Mouse (Mus musculus) liver, embryonic 12.5 days (tissue): Measurements from ENCODE around the gene Trim2. TPM values are rescaled to one million over a fixed set of nuclear protein-coding genes. Genes with fewer than 3 reads are reported as not detected.

Source experiments
- ATAC-seq: fragments of 200-750 bp; cut with Nextera tagmentation; 2 replicates; pipeline ENCODE4 v1.8.0; 2017; ENCODE audit warnings: moderate number of reproducible peaks, mild to moderate bottlenecking, moderate library complexity
- H3K27ac ChIP-seq: fragments of 300-500 bp; sonication (generic); 2 replicates; pipeline ENCODE4 v1.5.1; 2016; ENCODE audit warnings: mild to moderate bottlenecking
- H3K27me3 ChIP-seq: fragments of 300-500 bp; sonication (generic); replicated peaks from 2 replicates; pipeline ENCODE4 v1.6.1; 2016; ENCODE audit warnings: mild to moderate bottlenecking, moderate library complexity
- H3K36me3 ChIP-seq: fragments of 300-500 bp; sonication (generic); 2 replicates; pipeline ENCODE4 v1.6.1; 2016; ENCODE audit warnings: mild to moderate bottlenecking, moderate library complexity
- H3K4me1 ChIP-seq: fragments of 300-500 bp; sonication (generic); 2 replicates; pipeline ENCODE4 v1.6.1; 2016
- H3K4me2 ChIP-seq: fragments of 300-500 bp; sonication (generic); 2 replicates; pipeline ENCODE4 v1.6.1; 2016; ENCODE audit warnings: mild to moderate bottlenecking, moderate library complexity
- H3K4me3 ChIP-seq: fragments of 300-500 bp; sonication (generic); 2 replicates; pipeline ENCODE4 v1.5.1; 2016; ENCODE audit warnings: mild to moderate bottlenecking, moderate library complexity
- H3K9ac ChIP-seq: fragments of 300-500 bp; sonication (generic); 2 replicates; pipeline ENCODE4 v1.6.1; 2016; ENCODE audit warnings: mild to moderate bottlenecking, moderate library complexity
- H3K9me3 ChIP-seq: fragments of 300-500 bp; sonication (generic); replicated peaks from 2 replicates; pipeline ENCODE4 v1.6.1; 2016; ENCODE audit warnings: mild to moderate bottlenecking, moderate library complexity
- WGBS: fragments of 180-500 bp; shearing (Covaris S2); methylation state at CpG from one replicate; pipeline ENCODE4 v1.1.7; 2016; ENCODE audit not compliant: insufficient replicate concordance; 5-methylcytosine and 5-hydroxymethylcytosine counted together
- polyA plus RNA-seq: library from polyadenylated mRNA; unstranded; fragments of >200 nt; fragmentation: Nextera tagmentation; extraction: Ambion mirVana; gene quantifications from 2 replicates; pipeline ENCODE4 v1.2.1, GENCODE M21; 2016

Gene Trim2
- polyA plus RNA-seq, 1 experiment from 2014 or later = 4.0 TPM

GRCm38 (mm10) chr3:84169393-84170005 lies 137.2 kb downstream of the Trim2 start:
- 59% methylated on average over 8 of the region's 8 CpGs for WGBS
- H3K4me2 ChIP-seq = no peak overlapping the region
- no peak overlapping the region for H3K27ac ChIP-seq
- no peak overlapping the region for H3K9ac ChIP-seq
- peaks cover 4% of the 10 kb centered on the region; the same call in 1 of the 2 replicates for H3K4me1 ChIP-seq
- no peak overlapping the region for H3K4me3 ChIP-seq
- H3K27me3 ChIP-seq = 0 out of 2 replicates have a peak, but pooled peaks cover 6% of the 10 kb centered on the region
- ATAC-seq = no peak
- H3K36me3 ChIP-seq = no peaks in the 10 kb centered on the region; the same call in 1 of the 2 replicates
- H3K9me3 ChIP-seq = no peaks in the 10 kb centered on the region

DNA sequence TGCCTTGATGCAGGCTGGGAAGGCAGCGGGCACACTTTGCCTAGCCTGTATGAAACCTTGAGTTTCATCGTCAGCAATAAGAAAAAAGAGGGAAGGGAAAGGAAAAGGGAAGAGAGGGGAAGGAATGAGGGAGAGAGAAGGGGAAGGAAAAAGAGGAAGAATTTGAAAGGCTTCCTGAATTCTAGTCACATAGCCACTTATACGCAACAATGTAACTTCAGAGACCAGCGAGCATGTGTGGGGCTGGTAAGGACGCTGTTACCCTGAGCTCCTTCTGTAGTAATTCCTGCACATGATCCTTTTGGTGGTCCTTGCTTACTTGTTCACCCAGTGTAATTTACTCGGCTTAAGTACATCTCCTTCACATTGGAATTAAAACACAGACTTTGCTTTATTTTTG lies 137.7 kb downstream of the Trim2 start:
- H3K27me3 ChIP-seq = 0 out of 2 replicates have a peak, but pooled peaks cover 6% of the 10 kb centered on the region
- 56% methylated on average over 6 of the region's 6 CpGs for WGBS
- H3K9me3 ChIP-seq = no peaks in the 10 kb centered on the region
- H3K4me2 ChIP-seq = no peak overlapping the region
- H3K36me3 ChIP-seq = no peaks in the 10 kb centered on the region; the same call in 1 of the 2 replicates
- peaks cover 4% of the 10 kb centered on the region; the same call in 1 of the 2 replicates for H3K4me1 ChIP-seq
- no peak for ATAC-seq
- H3K4me3 ChIP-seq = no peak overlapping the region
- no peak overlapping the region for H3K9ac ChIP-seq
- H3K27ac ChIP-seq = no peak overlapping the region

GRCm38 (mm10) chr3:84166073-84166472 lies 140.6 kb downstream of the Trim2 start:
- Histone ChIP-seq H3K36me3 (no peaks in the 10 kb centered on the region; the same call in 1 of the 2 replicates), H3K4me3 (no peak overlapping the region), H3K9ac (no peak overlapping the region), H3K4me2 (no peak overlapping the region), H3K27ac (no peak overlapping the region), H3K4me1 (no peaks in the 10 kb centered on the region), H3K9me3 (no peaks in the 10 kb centered on the region), H3K27me3 (0 out of 2 replicates have a peak, but pooled peaks cover 6% of the 10 kb centered on the region)
- no peak for ATAC-seq
- 70% methylated on average over 5 of the region's 5 CpGs for WGBS

- Histone ChIP-seq H3K4me2 (no peak overlapping the region), H3K4me1 (no peaks in the 10 kb centered on the region), H3K27ac (no peak overlapping the region), H3K9ac (no peak overlapping the region), H3K27me3 (0 out of 2 replicates have a peak, but pooled peaks cover 6% of the 10 kb centered on the region), H3K9me3 (no peaks in the 10 kb centered on the region), H3K4me3 (no peak overlapping the region), H3K36me3 (no peaks in the 10 kb centered on the region; the same call in 1 of the 2 replicates)
- no peak for ATAC-seq
- 78% methylated on average over 3 of the region's 3 CpGs for WGBS
Measured at GRCm38 (mm10) chr3:84165391-84165790, 141.3 kb downstream of the Trim2 start.

GRCm38 (mm10) chr3:84157559-84158350 lies 148.9 kb downstream of the Trim2 start:
- Histone ChIP-seq H3K4me3 (no peak overlapping the region), H3K27ac (no peak overlapping the region), H3K27me3 (no peaks in the 10 kb centered on the region), H3K9ac (no peak overlapping the region), H3K9me3 (no peaks in the 10 kb centered on the region), H3K36me3 (0 out of 2 replicates have a peak, but pooled peaks cover 4% of the 10 kb centered on the region), H3K4me1 (peaks cover 18% of the 10 kb centered on the region), H3K4me2 (no peak overlapping the region)
- WGBS = 73% methylated on average over 4 of the region's 4 CpGs
- no peak for ATAC-seq

DNA sequence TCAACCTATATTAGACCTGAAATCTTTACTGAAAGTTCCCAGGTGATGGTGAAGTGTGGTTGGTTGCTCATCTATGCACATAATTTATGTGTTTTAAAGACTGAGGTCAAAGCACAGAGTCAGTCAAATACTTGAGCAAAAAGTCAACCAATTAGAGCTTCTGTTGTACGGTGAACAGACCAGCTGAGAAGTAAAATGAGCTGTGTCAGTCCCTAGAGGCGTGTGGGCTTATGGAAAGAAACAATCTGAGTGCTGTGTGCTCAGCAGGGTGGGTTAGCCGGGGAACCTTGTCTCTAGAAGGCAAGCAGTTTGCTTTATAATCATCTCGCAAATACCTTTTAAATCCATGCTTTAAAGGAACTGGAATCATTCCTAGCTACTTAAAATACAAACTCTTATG lies 149.7 kb downstream of the Trim2 start:
- WGBS = 72% methylated on average over 4 of the region's 4 CpGs
- no peak overlapping the region for H3K9ac ChIP-seq
- ATAC-seq = no peak

GRCm38 (mm10) chr3:84156105-84156504 lies 150.6 kb downstream of the Trim2 start:
- H3K36me3 ChIP-seq = 0 out of 2 replicates have a peak, but pooled peaks cover 4% of the 10 kb centered on the region
- no peaks in the 10 kb centered on the region for H3K27me3 ChIP-seq
- peak overlapping the region; percentile 72; the same call in 1 of the 2 replicates for H3K4me3 ChIP-seq
- H3K4me2 ChIP-seq = peak overlapping the region; percentile 100
- WGBS = 56% methylated on average over 6 of the region's 6 CpGs
- no peaks in the 10 kb centered on the region for H3K9me3 ChIP-seq
- no peak overlapping the region for H3K27ac ChIP-seq
- no peak for ATAC-seq
- peaks cover 18% of the 10 kb centered on the region for H3K4me1 ChIP-seq
- H3K9ac ChIP-seq = no peak overlapping the region

More for the DNA sequence above, 149.7 kb downstream of the Trim2 start:
- Histone ChIP-seq H3K4me2 (no peak overlapping the region), H3K36me3 (0 out of 2 replicates have a peak, but pooled peaks cover 4% of the 10 kb centered on the region), H3K27me3 (no peaks in the 10 kb centered on the region), H3K4me1 (peaks cover 18% of the 10 kb centered on the region), H3K9me3 (no peaks in the 10 kb centered on the region), H3K4me3 (no peak overlapping the region), H3K27ac (no peak overlapping the region)

GRCm38 (mm10) chr3:84155558-84156006 lies 151.1 kb downstream of the Trim2 start, which contains the start of gene Mnd1:
Mnd1 (minus strand) TSS chr3:84155786.
- WGBS = under 1% methylated on average over 29 of the region's 29 CpGs
- Histone ChIP-seq H3K9ac (peak within 1 kb of the TSS; percentile 85), H3K27ac (peak within 1 kb of the TSS; percentile 93), H3K9me3 (no peaks in the 10 kb centered on the region), H3K4me3 (peak within 1 kb of the TSS; percentile 72), H3K27me3 (no peaks in the 10 kb centered on the region), H3K4me1 (peaks cover 18% of the 10 kb centered on the region), H3K36me3 (0 out of 2 replicates have a peak, but pooled peaks cover 4% of the 10 kb centered on the region), H3K4me2 (peak within 1 kb of the TSS; percentile 100)
- peak; percentile 96 for ATAC-seq

GRCm38 (mm10) chr3:84155146-84155545 lies 151.5 kb downstream of the Trim2 start:
- H3K27ac ChIP-seq = peak overlapping the region; percentile 93
- WGBS = 0% methylated on average over 26 of the region's 27 CpGs

DNA sequence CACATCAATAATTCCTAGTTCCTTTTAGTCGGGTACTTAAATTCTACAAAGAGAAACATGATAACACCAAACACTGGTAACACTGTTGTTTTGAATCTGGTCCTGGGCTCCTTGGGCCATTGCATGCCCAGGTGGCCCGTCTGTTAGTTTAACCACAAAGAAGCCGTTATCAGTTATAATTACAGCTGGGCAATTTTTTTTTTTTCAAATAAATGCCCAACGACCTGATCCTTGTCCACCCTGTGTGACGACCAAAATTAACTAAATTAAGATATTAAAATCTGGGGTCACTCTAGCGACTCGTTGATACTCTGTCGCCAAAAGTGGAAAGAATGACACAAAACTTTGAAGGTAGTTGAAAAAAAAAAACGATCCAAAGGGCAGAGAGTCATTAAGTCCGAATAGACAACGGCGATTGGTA lies 151.9 kb downstream of the Trim2 start:
- Histone ChIP-seq H3K9me3 (no peaks in the 10 kb centered on the region), H3K9ac (peak overlapping the region; percentile 85), H3K27me3 (no peaks in the 10 kb centered on the region), H3K4me1 (peaks cover 18% of the 10 kb centered on the region), H3K4me2 (peak overlapping the region; percentile 100), H3K4me3 (peak overlapping the region; percentile 72), H3K36me3 (0 out of 2 replicates have a peak, but pooled peaks cover 2% of the 10 kb centered on the region), H3K27ac (peak overlapping the region; percentile 93)
- WGBS = 4% methylated on average over 12 of the region's 12 CpGs
- no peak for ATAC-seq

More at GRCm38 (mm10) chr3:84155146-84155545, 151.5 kb downstream of the Trim2 start:
- Histone ChIP-seq H3K9ac (peak overlapping the region; percentile 85), H3K4me1 (peaks cover 18% of the 10 kb centered on the region), H3K9me3 (no peaks in the 10 kb centered on the region), H3K4me2 (peak overlapping the region; percentile 100), H3K4me3 (peak overlapping the region; percentile 72), H3K27me3 (no peaks in the 10 kb centered on the region), H3K36me3 (0 out of 2 replicates have a peak, but pooled peaks cover 3% of the 10 kb centered on the region)
- peak; percentile 79 for ATAC-seq

GRCm38 (mm10) chr3:84149831-84150230 lies 156.8 kb downstream of the Trim2 start:
- Histone ChIP-seq H3K4me3 (no peak overlapping the region), H3K36me3 (0 out of 2 replicates have a peak, but pooled peaks cover 6% of the 10 kb centered on the region), H3K4me2 (no peak overlapping the region), H3K4me1 (peaks cover 6% of the 10 kb centered on the region), H3K27me3 (no peaks in the 10 kb centered on the region), H3K27ac (no peak overlapping the region), H3K9ac (no peak overlapping the region), H3K9me3 (no peaks in the 10 kb centered on the region)
- WGBS = 90% methylated on average over 3 of the region's 3 CpGs
- no peak for ATAC-seq
